In genomic region chr6:55392453-55392852, GRCm38 (mm10) we compare ENCODE assay signal across 8 mouse cellular contexts. TPM values are rescaled to one million over a fixed set of nuclear protein-coding genes. Genes with fewer than 3 reads are reported as not detected.
A peak's percentile ranks its signal among the peaks of the same experiment; 100 is the strongest.
DNase-seq lines count a peak whose midpoint lies in the region; ATAC-seq lines count a peak whose summit lies in the region.

No protein-coding gene starts in this region.

- intact Hi-C loops in gastrocnemius, postnatal 36 days (cut with DNase I) = loop anchor here (5.0 kb wide), 1 partner anchor 70 kb away; no protein-coding TSS in a partner anchor

- no peak overlapping the region for H3K9ac ChIP-seq in liver, embryonic 12.5 days
- no peak overlapping the region for H3K9ac ChIP-seq in midbrain, embryonic 15.5 days
- H3K9ac ChIP-seq in stomach, embryonic 14.5 days (replicated peaks; ENCODE audit: low read depth, low read length) = no peak overlapping the region

- H3K4me2 ChIP-seq in liver, embryonic 12.5 days = no peak overlapping the region
- H3K4me2 ChIP-seq in midbrain, embryonic 15.5 days = no peak overlapping the region
- H3K4me2 ChIP-seq in stomach, embryonic 14.5 days (replicated peaks; ENCODE audit: low read depth, low read length) = no peak overlapping the region

- peak; percentile 77 for DNase-seq in liver
- peak; percentile 82 to 91 for DNase-seq in cerebellum, postnatal 4 days (ENCODE audit: low spot score in 2 of 2)
- DNase-seq in gastrocnemius, postnatal 36 days = peak; percentile 57 to 73
- peak; percentile 78 for DNase-seq in kidney, adult 18-20 months
- DNase-seq in limb, embryonic 10.5 days (ENCODE audit: low spot score) = peak; percentile 86

- ATAC-seq in liver, embryonic 12.5 days = no peak
- ATAC-seq in midbrain, embryonic 15.5 days (replicated peaks) = peak; percentile 41
- ATAC-seq in stomach, embryonic 14.5 days (ENCODE audit: insufficient number of reproducible peaks, insufficient read depth, low FRiP score, low read depth) = peak; percentile 42

- 12% methylated on average over 4 of the region's 4 CpGs for WGBS in liver, embryonic 12.5 days (ENCODE audit: insufficient replicate concordance)
- 16% methylated on average over 4 of the region's 4 CpGs for WGBS in limb, embryonic 10.5 days
- 16% methylated on average over 4 of the region's 4 CpGs for WGBS in midbrain, embryonic 15.5 days
- 11% methylated on average over 4 of the region's 4 CpGs for WGBS in stomach, embryonic 14.5 days

- no peak overlapping the region for H3K27ac ChIP-seq in liver, embryonic 12.5 days
- H3K27ac ChIP-seq in limb, embryonic 10.5 days = no peak overlapping the region
- H3K27ac ChIP-seq in midbrain, embryonic 15.5 days = no peak overlapping the region
- H3K27ac ChIP-seq in stomach, embryonic 14.5 days (ENCODE audit: low read length) = no peak overlapping the region

- H3K27me3 ChIP-seq in liver, embryonic 12.5 days (replicated peaks) = peaks cover 70% of the 10 kb centered on the region
- H3K27me3 ChIP-seq in limb, embryonic 10.5 days (ENCODE audit: low read depth, poor library complexity, severe bottlenecking) = peaks cover 12% of the 10 kb centered on the region; the same call in 1 of the 2 replicates
- H3K27me3 ChIP-seq in midbrain, embryonic 15.5 days (replicated peaks) = no peaks in the 10 kb centered on the region
- H3K27me3 ChIP-seq in stomach, embryonic 14.5 days (ENCODE audit: control insufficient read depth, insufficient read depth, low read length) = no peaks in the 10 kb centered on the region

- no peak overlapping the region for H3K4me3 ChIP-seq in liver, embryonic 12.5 days
- no peak overlapping the region for H3K4me3 ChIP-seq in limb, embryonic 10.5 days
- no peak overlapping the region for H3K4me3 ChIP-seq in midbrain, embryonic 15.5 days
- H3K4me3 ChIP-seq in stomach, embryonic 14.5 days (ENCODE audit: low read depth, low read length) = no peak overlapping the region

- no peaks in the 10 kb centered on the region for H3K4me1 ChIP-seq in liver, embryonic 12.5 days
- H3K4me1 ChIP-seq in limb, embryonic 10.5 days = peaks cover 33% of the 10 kb centered on the region
- peaks cover 36% of the 10 kb centered on the region for H3K4me1 ChIP-seq in midbrain, embryonic 15.5 days
- H3K4me1 ChIP-seq in stomach, embryonic 14.5 days (ENCODE audit: control insufficient read depth, insufficient read depth, low read length) = peaks cover 20% of the 10 kb centered on the region

- no peaks in the 10 kb centered on the region for H3K36me3 ChIP-seq in liver, embryonic 12.5 days
- H3K36me3 ChIP-seq in limb, embryonic 10.5 days = no peaks in the 10 kb centered on the region
- no peaks in the 10 kb centered on the region for H3K36me3 ChIP-seq in midbrain, embryonic 15.5 days (replicated peaks)
- no peaks in the 10 kb centered on the region for H3K36me3 ChIP-seq in stomach, embryonic 14.5 days (ENCODE audit: control insufficient read depth, insufficient read depth, low read length)

- H3K9me3 ChIP-seq in liver, embryonic 12.5 days (replicated peaks) = no peaks in the 10 kb centered on the region
- H3K9me3 ChIP-seq in limb, embryonic 10.5 days (replicated peaks) = no peaks in the 10 kb centered on the region
- H3K9me3 ChIP-seq in midbrain, embryonic 15.5 days = no peaks in the 10 kb centered on the region
- no peaks in the 10 kb centered on the region for H3K9me3 ChIP-seq in stomach, embryonic 14.5 days (ENCODE audit: control insufficient read depth, low read depth, low read length)

RNA-seq across cellular contexts. Expression of gene Ghrhr, which starts 16.4 kb away (rescaled TPM):
- polyA plus RNA-seq in liver, embryonic 12.5 days (2016; fragmentation: Nextera tagmentation; extraction: Ambion mirVana) = not detected in 2 replicates
- not detected for total RNA-seq in gastrocnemius, postnatal 36 days (2021)
- not detected in 2 replicates for polyA plus RNA-seq in limb, embryonic 10.5 days (2016; fragmentation: Nextera tagmentation; extraction: Ambion mirVana)
- not detected in 2 replicates for polyA plus RNA-seq in midbrain, embryonic 15.5 days (2015; fragmentation: Nextera tagmentation; extraction: Ambion mirVana)
- polyA plus RNA-seq in stomach, embryonic 14.5 days (2014; fragmentation: Nextera tagmentation; extraction: Ambion mirVana) = not detected in 2 replicates

RNA-seq across cellular contexts. Expression of gene Aqp1, which starts 56.2 kb away (rescaled TPM):
- polyA plus RNA-seq in liver, embryonic 12.5 days (2016; fragmentation: Nextera tagmentation; extraction: Ambion mirVana) = 29.1 and 29.5 TPM in 2 replicates
- total RNA-seq in gastrocnemius, postnatal 36 days (2021) = 100 to 1,000 TPM; 252 TPM
- 0.94 and 1.1 TPM in 2 replicates for polyA plus RNA-seq in limb, embryonic 10.5 days (2016; fragmentation: Nextera tagmentation; extraction: Ambion mirVana)
- 4.5 and 4.9 TPM in 2 replicates for polyA plus RNA-seq in midbrain, embryonic 15.5 days (2015; fragmentation: Nextera tagmentation; extraction: Ambion mirVana)
- 2.6 and 2.8 TPM in 2 replicates for polyA plus RNA-seq in stomach, embryonic 14.5 days (2014; fragmentation: Nextera tagmentation; extraction: Ambion mirVana)

RNA-seq across cellular contexts. Expression of gene Adcyap1r1, which starts 59.3 kb away (rescaled TPM):
- 0.12 and 0.24 TPM in 2 replicates for polyA plus RNA-seq in liver, embryonic 12.5 days (2016; fragmentation: Nextera tagmentation; extraction: Ambion mirVana)
- 1 to 10 TPM in 1 of 2 experiments, under 1 TPM in 1; 0.86 to 1.6 TPM for total RNA-seq in gastrocnemius, postnatal 36 days (2021)
- 0.83 and 0.90 TPM in 2 replicates for polyA plus RNA-seq in limb, embryonic 10.5 days (2016; fragmentation: Nextera tagmentation; extraction: Ambion mirVana)
- polyA plus RNA-seq in midbrain, embryonic 15.5 days (2015; fragmentation: Nextera tagmentation; extraction: Ambion mirVana) = 50.3 and 52.6 TPM in 2 replicates
- polyA plus RNA-seq in stomach, embryonic 14.5 days (2014; fragmentation: Nextera tagmentation; extraction: Ambion mirVana) = 13.3 and 13.8 TPM in 2 replicates
